Mouse (Mus musculus): Measurements from ENCODE around the gene Vmn1r81. TPM values are rescaled to one million over a fixed set of nuclear protein-coding genes. Genes with fewer than 3 reads are reported as not detected.

The Vmn1r81 gene
- total RNA-seq (2021): not detected

- DNase-seq: no peak
These were observed at the start of gene Vmn1r81 for GRCm38 (mm10) chr7:12268169-12268568. TSS of gene Vmn1r81 (minus strand) at chr7:12268269.

- no peak for DNase-seq
These were observed 32.1 kb upstream of the Vmn1r81 start, which contains the start of gene Vmn1r82 for GRCm38 (mm10) chr7:12300130-12300529. TSS of gene Vmn1r82 (plus strand) at chr7:12300430.

DNA sequence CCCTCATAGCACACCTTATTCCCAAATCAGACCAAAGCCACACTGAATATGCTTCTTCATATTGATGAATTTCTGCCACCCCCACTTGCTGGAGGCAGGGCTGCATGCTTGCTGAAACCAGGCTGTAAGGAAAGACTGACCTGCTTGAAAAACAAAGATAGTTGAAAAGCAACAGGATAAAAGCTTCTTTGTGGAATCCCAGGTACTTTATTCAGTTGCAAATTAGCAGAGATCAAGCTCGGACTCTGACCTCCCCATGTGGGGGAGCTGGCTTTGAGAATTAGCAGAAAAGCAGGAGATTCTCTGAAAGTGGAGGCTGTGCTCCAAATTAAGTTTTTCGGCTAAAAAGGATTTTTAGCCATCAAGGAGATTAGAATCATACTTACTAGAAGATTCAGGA is 63.9 kb downstream of the Vmn1r81 start:
- DNase-seq: no peak

Other genes with a start within 250 kb of the Vmn1r81 start
- not detected for gene Vmn1r77, start 231.5 kb downstream of the Vmn1r81 start, total RNA-seq (2021)
- gene Vmn1r78, start 118.0 kb downstream of the Vmn1r81 start, total RNA-seq (2021): not detected
- not detected for gene Vmn1r79, start 97.0 kb downstream of the Vmn1r81 start, total RNA-seq (2021)
- not detected for gene Vmn1r80, start 79.0 kb downstream of the Vmn1r81 start, total RNA-seq (2021)
- gene Vmn1r82, start 32.2 kb upstream of the Vmn1r81 start, total RNA-seq (2021): not detected
- not detected for gene Vmn1r83, start 61.2 kb upstream of the Vmn1r81 start, total RNA-seq (2021)
- not detected for gene Vmn1r84, start 101.0 kb upstream of the Vmn1r81 start, total RNA-seq (2021)
- gene Zfp551, start 154.5 kb upstream of the Vmn1r81 start, total RNA-seq (2021): 1 to 10 TPM; 2.6 to 2.7 TPM
- 10 to 100 TPM; 13.7 to 16.0 TPM for gene Zfp606, start 210.0 kb upstream of the Vmn1r81 start, total RNA-seq (2021)
- not detected for gene 2900092C05Rik, start 244.2 kb upstream of the Vmn1r81 start, total RNA-seq (2021)